Mouse (Mus musculus): ENCODE data around the gene Lin7c. TPM values are rescaled to one million over a fixed set of nuclear protein-coding genes. Genes with fewer than 3 reads are reported as not detected.
A peak's percentile ranks its signal among the peaks of the same experiment; 100 is the strongest.

Lin7c gene
- polyA plus RNA-seq, 1 experiment from 2014 or later: 40.7 TPM

GRCm38 (mm10) chr2:109941973-109942444 is 51.4 kb downstream of the Lin7c start:
- Histone ChIP-seq H3K36me3 (ENCODE audit: control insufficient read depth, insufficient read depth, low read length) (no peaks in the 10 kb centered on the region), H3K4me1 (ENCODE audit: control insufficient read depth, insufficient read depth, low read length) (peaks cover 22% of the 10 kb centered on the region), H3K27ac (ENCODE audit: low read depth, low read length) (no peak overlapping the region), H3K4me2 (no peak overlapping the region), H3K4me3 (ENCODE audit: low read depth, low read length) (no peak overlapping the region), H3K9me3 (replicated peaks; ENCODE audit: control insufficient read depth, low read length) (no peaks in the 10 kb centered on the region), H3K9ac (ENCODE audit: low read depth, low read length) (no peak overlapping the region), H3K27me3 (ENCODE audit: control insufficient read depth, insufficient read depth, low read length) (no peaks in the 10 kb centered on the region)
- no peak for ATAC-seq (replicated peaks; ENCODE audit: insufficient number of reproducible peaks, low FRiP score, low TSS enrichment)
- WGBS (ENCODE audit: insufficient replicate concordance): 62% methylated on average over 5 of the region's 5 CpGs

GRCm38 (mm10) chr2:109942810-109943570 is 52.3 kb downstream of the Lin7c start:
- Histone ChIP-seq H3K4me1 (ENCODE audit: control insufficient read depth, insufficient read depth, low read length) (peaks cover 22% of the 10 kb centered on the region), H3K36me3 (ENCODE audit: control insufficient read depth, insufficient read depth, low read length) (no peaks in the 10 kb centered on the region), H3K27ac (ENCODE audit: low read depth, low read length) (no peak overlapping the region), H3K4me2 (no peak overlapping the region), H3K9ac (ENCODE audit: low read depth, low read length) (no peak overlapping the region), H3K9me3 (replicated peaks; ENCODE audit: control insufficient read depth, low read length) (no peaks in the 10 kb centered on the region), H3K4me3 (ENCODE audit: low read depth, low read length) (no peak overlapping the region), H3K27me3 (ENCODE audit: control insufficient read depth, insufficient read depth, low read length) (no peaks in the 10 kb centered on the region)
- no peak for ATAC-seq (replicated peaks; ENCODE audit: insufficient number of reproducible peaks, low FRiP score, low TSS enrichment)
- 84% methylated on average over 8 of the region's 8 CpGs for WGBS (ENCODE audit: insufficient replicate concordance)

- Histone ChIP-seq H3K27me3 (ENCODE audit: control insufficient read depth, insufficient read depth, low read length) (no peaks in the 10 kb centered on the region), H3K4me2 (peak overlapping the region; percentile 31), H3K9ac (ENCODE audit: low read depth, low read length) (no peak overlapping the region), H3K27ac (ENCODE audit: low read depth, low read length) (peak overlapping the region; percentile 69), H3K9me3 (replicated peaks; ENCODE audit: control insufficient read depth, low read length) (no peaks in the 10 kb centered on the region), H3K4me1 (ENCODE audit: control insufficient read depth, insufficient read depth, low read length) (peaks cover 25% of the 10 kb centered on the region), H3K36me3 (ENCODE audit: control insufficient read depth, insufficient read depth, low read length) (no peaks in the 10 kb centered on the region), H3K4me3 (ENCODE audit: low read depth, low read length) (no peak overlapping the region)
- 29% methylated on average over 9 of the region's 9 CpGs for WGBS (ENCODE audit: insufficient replicate concordance)
- peak; percentile 84 for ATAC-seq (replicated peaks; ENCODE audit: insufficient number of reproducible peaks, low FRiP score, low TSS enrichment)
Observed at GRCm38 (mm10) chr2:109944995-109945394, 54.3 kb downstream of the Lin7c start.

GRCm38 (mm10) chr2:109945532-109945931 is 54.9 kb downstream of the Lin7c start:
- no peak for ATAC-seq (replicated peaks; ENCODE audit: insufficient number of reproducible peaks, low FRiP score, low TSS enrichment)
- Histone ChIP-seq H3K9ac (ENCODE audit: low read depth, low read length) (no peak overlapping the region), H3K4me2 (peak overlapping the region; percentile 15; the same call in 1 of the 2 replicates), H3K4me3 (ENCODE audit: low read depth, low read length) (no peak overlapping the region), H3K9me3 (replicated peaks; ENCODE audit: control insufficient read depth, low read length) (no peaks in the 10 kb centered on the region), H3K4me1 (ENCODE audit: control insufficient read depth, insufficient read depth, low read length) (peaks cover 28% of the 10 kb centered on the region), H3K36me3 (ENCODE audit: control insufficient read depth, insufficient read depth, low read length) (no peaks in the 10 kb centered on the region), H3K27me3 (ENCODE audit: control insufficient read depth, insufficient read depth, low read length) (no peaks in the 10 kb centered on the region), H3K27ac (ENCODE audit: low read depth, low read length) (peak overlapping the region; percentile 69; the same call in 1 of the 2 replicates)
- 86% methylated on average over 4 of the region's 4 CpGs for WGBS (ENCODE audit: insufficient replicate concordance)

GRCm38 (mm10) chr2:109946426-109946825 is 55.8 kb downstream of the Lin7c start:
- H3K27me3 ChIP-seq (ENCODE audit: control insufficient read depth, insufficient read depth, low read length): no peaks in the 10 kb centered on the region
- no peak overlapping the region for H3K27ac ChIP-seq (ENCODE audit: low read depth, low read length)
- no peak overlapping the region for H3K9ac ChIP-seq (ENCODE audit: low read depth, low read length)
- 87% methylated on average over 6 of the region's 6 CpGs for WGBS (ENCODE audit: insufficient replicate concordance)
- no peaks in the 10 kb centered on the region for H3K9me3 ChIP-seq (replicated peaks; ENCODE audit: control insufficient read depth, low read length)
- no peak for ATAC-seq (replicated peaks; ENCODE audit: insufficient number of reproducible peaks, low FRiP score, low TSS enrichment)
- H3K4me3 ChIP-seq (ENCODE audit: low read depth, low read length): no peak overlapping the region
- no peak overlapping the region for H3K4me2 ChIP-seq
- H3K4me1 ChIP-seq (ENCODE audit: control insufficient read depth, insufficient read depth, low read length): peaks cover 37% of the 10 kb centered on the region
- no peaks in the 10 kb centered on the region for H3K36me3 ChIP-seq (ENCODE audit: control insufficient read depth, insufficient read depth, low read length)

GRCm38 (mm10) chr2:109949519-109949918 is 58.9 kb downstream of the Lin7c start:
- no peak for ATAC-seq (replicated peaks; ENCODE audit: insufficient number of reproducible peaks, low FRiP score, low TSS enrichment)
- Histone ChIP-seq H3K9ac (ENCODE audit: low read depth, low read length) (no peak overlapping the region), H3K4me1 (ENCODE audit: control insufficient read depth, insufficient read depth, low read length) (peaks cover 37% of the 10 kb centered on the region), H3K27ac (ENCODE audit: low read depth, low read length) (no peak overlapping the region), H3K9me3 (replicated peaks; ENCODE audit: control insufficient read depth, low read length) (no peaks in the 10 kb centered on the region), H3K27me3 (ENCODE audit: control insufficient read depth, insufficient read depth, low read length) (no peaks in the 10 kb centered on the region), H3K36me3 (ENCODE audit: control insufficient read depth, insufficient read depth, low read length) (no peaks in the 10 kb centered on the region), H3K4me2 (no peak overlapping the region), H3K4me3 (ENCODE audit: low read depth, low read length) (no peak overlapping the region)

- Histone ChIP-seq H3K9me3 (replicated peaks; ENCODE audit: control insufficient read depth, low read length) (no peaks in the 10 kb centered on the region), H3K27ac (ENCODE audit: low read depth, low read length) (no peak overlapping the region), H3K9ac (ENCODE audit: low read depth, low read length) (no peak overlapping the region), H3K4me2 (no peak overlapping the region), H3K36me3 (ENCODE audit: control insufficient read depth, insufficient read depth, low read length) (no peaks in the 10 kb centered on the region), H3K4me3 (ENCODE audit: low read depth, low read length) (no peak overlapping the region), H3K27me3 (ENCODE audit: control insufficient read depth, insufficient read depth, low read length) (no peaks in the 10 kb centered on the region), H3K4me1 (ENCODE audit: control insufficient read depth, insufficient read depth, low read length) (peaks cover 35% of the 10 kb centered on the region)
- 76% methylated on average over 3 of the region's 3 CpGs for WGBS (ENCODE audit: insufficient replicate concordance)
- no peak for ATAC-seq (replicated peaks; ENCODE audit: insufficient number of reproducible peaks, low FRiP score, low TSS enrichment)
Observed at GRCm38 (mm10) chr2:109950311-109950710, 59.7 kb downstream of the Lin7c start.

Data from heart, embryonic 11.5 days (tissue).